Mouse (Mus musculus) intestine, embryonic 14.5 days (tissue): Measurements from ENCODE around the gene Hmgb1. TPM values are rescaled to one million over a fixed set of nuclear protein-coding genes. Genes with fewer than 3 reads are reported as not detected.

Source experiments
- ATAC-seq: fragments of 200-750 bp; cut with Nextera tagmentation; replicated peaks from 2 replicates; pipeline ENCODE4 v1.8.0; 2017; ENCODE audit warnings: low read depth, moderate number of reproducible peaks, moderate TSS enrichment, moderate library complexity; ENCODE audit not compliant: low FRiP score, low TSS enrichment
- DNase-seq: peaks from one replicate; pipeline ENCODE4 v3.0.0-alpha.2; 2018; ENCODE audit warnings: low spot score
- H3K27ac ChIP-seq: fragments of 300-500 bp; sonication (generic); 2 replicates; pipeline ENCODE4 v1.5.1; 2014; ENCODE audit warnings: low read depth, mild to moderate bottlenecking, control low read depth
- H3K27me3 ChIP-seq: fragments of 300-500 bp; sonication (generic); replicated peaks from 2 replicates; pipeline ENCODE4 v1.6.1; 2014; ENCODE audit warnings: low read length, control low read depth; ENCODE audit not compliant: control insufficient read depth, insufficient read depth
- H3K36me3 ChIP-seq: fragments of 300-500 bp; sonication (generic); 2 replicates; pipeline ENCODE4 v1.6.1; 2014; ENCODE audit warnings: low read length, control low read depth; ENCODE audit not compliant: control insufficient read depth, insufficient read depth
- H3K4me1 ChIP-seq: fragments of 300-500 bp; sonication (generic); replicated peaks from 2 replicates; pipeline ENCODE4 v1.6.1; 2014; ENCODE audit warnings: low read length, control low read depth, mixed read lengths; ENCODE audit not compliant: control insufficient read depth, insufficient read depth
- H3K4me2 ChIP-seq: fragments of 300-500 bp; sonication (generic); 2 replicates; pipeline ENCODE4 v1.6.1; 2014; ENCODE audit warnings: low read length
- H3K4me3 ChIP-seq: fragments of 300-500 bp; sonication (generic); 2 replicates; pipeline ENCODE4 v1.5.1; 2014; ENCODE audit warnings: low read depth, low read length, control low read depth, mixed read lengths
- H3K9ac ChIP-seq: fragments of 300-500 bp; sonication (generic); 2 replicates; pipeline ENCODE4 v1.6.1; 2014; ENCODE audit warnings: mild to moderate bottlenecking, low read length
- H3K9me3 ChIP-seq: fragments of 300-500 bp; sonication (generic); 2 replicates; pipeline ENCODE4 v1.6.1; 2016; ENCODE audit warnings: low read length, control low read depth; ENCODE audit not compliant: control insufficient read depth
- WGBS: fragments of 180-500 bp; shearing (Covaris S2); extraction: QIAGEN DNeasy Blood & Tissue Kit; methylation state at CpG from one replicate; pipeline ENCODE4 v1.1.7; 2014; 5-methylcytosine and 5-hydroxymethylcytosine counted together
- polyA plus RNA-seq: library from polyadenylated mRNA; unstranded; fragments of >200 nt; fragmentation: Nextera tagmentation; extraction: Ambion mirVana; gene quantifications from 2 replicates; pipeline ENCODE4 v1.2.1, GENCODE M21; 2014

Hmgb1 gene
- polyA plus RNA-seq, 1 experiment from 2014 or later, result 1,358 TPM

DNA sequence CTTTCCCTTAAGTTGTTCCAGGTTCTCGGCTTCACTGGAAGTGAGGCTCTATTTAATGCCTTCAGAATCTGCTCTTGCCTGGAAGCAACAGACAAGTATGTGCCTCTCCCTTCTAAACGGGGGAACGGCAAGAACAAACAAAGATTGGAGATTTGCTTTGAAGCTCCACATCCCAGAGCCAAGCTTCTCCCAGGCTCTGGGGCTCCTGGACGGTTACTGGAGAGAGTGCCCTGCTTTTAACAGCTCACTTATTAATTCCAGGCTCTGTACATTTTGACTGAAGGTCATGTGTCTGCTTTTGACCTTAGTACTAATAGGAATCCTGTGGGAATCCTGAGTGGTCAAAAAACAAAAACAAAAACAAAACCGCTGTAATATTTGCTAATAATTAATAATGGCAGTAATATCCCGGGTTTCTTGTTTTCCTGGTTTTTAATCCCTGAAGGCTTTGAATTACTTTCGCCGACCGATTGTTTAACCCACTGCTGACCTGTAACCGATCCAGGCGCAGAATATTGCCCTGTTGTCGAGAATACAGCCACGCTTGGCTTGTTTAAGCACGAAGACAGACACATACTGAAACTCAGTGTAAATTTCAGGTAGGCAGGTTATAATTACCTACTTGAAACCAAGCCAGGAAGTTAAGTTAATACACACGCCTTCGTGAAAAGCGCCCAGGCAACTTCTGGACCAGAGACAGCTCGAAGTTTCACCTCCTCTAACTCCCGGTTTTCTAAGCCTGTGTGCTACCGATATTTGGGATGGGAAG, 182.1 kb downstream of the Hmgb1 start:
- Histone ChIP-seq H3K4me1 (peaks cover 15% of the 10 kb centered on the region), H3K4me3 (no peak overlapping the region), H3K9me3 (no peaks in the 10 kb centered on the region), H3K4me2 (0 out of 2 replicates have a peak overlapping the region, but pooled peaks have one; percentile 12), H3K9ac (no peak overlapping the region), H3K27me3 (no peaks in the 10 kb centered on the region), H3K36me3 (no peaks in the 10 kb centered on the region), H3K27ac (peak overlapping the region; percentile 65)
- 44% methylated on average over 20 of the region's 20 CpGs for WGBS
- ATAC-seq, result no peak
- no peak for DNase-seq

- H3K4me2 ChIP-seq, result no peak overlapping the region
- 89% methylated on average over 7 of the region's 7 CpGs for WGBS
- H3K4me3 ChIP-seq, result no peak overlapping the region
- no peak overlapping the region for H3K9ac ChIP-seq
- ATAC-seq (no peak), DNase-seq (no peak)
- H3K27me3 ChIP-seq, result no peaks in the 10 kb centered on the region
- no peaks in the 10 kb centered on the region for H3K9me3 ChIP-seq
- no peaks in the 10 kb centered on the region for H3K36me3 ChIP-seq
- H3K27ac ChIP-seq, result no peak overlapping the region
- H3K4me1 ChIP-seq, result peaks cover 11% of the 10 kb centered on the region
Observed at GRCm38 (mm10) chr5:148999802-149000201, 184.5 kb downstream of the Hmgb1 start.

GRCm38 (mm10) chr5:148998512-148998911, 185.8 kb downstream of the Hmgb1 start:
- Histone ChIP-seq H3K27ac (no peak overlapping the region), H3K4me3 (no peak overlapping the region), H3K4me2 (no peak overlapping the region), H3K4me1 (peaks cover 20% of the 10 kb centered on the region), H3K27me3 (no peaks in the 10 kb centered on the region), H3K36me3 (no peaks in the 10 kb centered on the region), H3K9ac (no peak overlapping the region), H3K9me3 (no peaks in the 10 kb centered on the region)
- no peak for ATAC-seq
- DNase-seq, result no peak
- 70% methylated on average over 14 of the region's 14 CpGs for WGBS

GRCm38 (mm10) chr5:148996709-148997037, 187.6 kb downstream of the Hmgb1 start:
- no peaks in the 10 kb centered on the region for H3K9me3 ChIP-seq
- 69% methylated on average over 4 of the region's 4 CpGs for WGBS
- H3K9ac ChIP-seq, result no peak overlapping the region
- DNase-seq, result no peak
- H3K4me2 ChIP-seq, result no peak overlapping the region
- no peak for ATAC-seq
- no peaks in the 10 kb centered on the region for H3K36me3 ChIP-seq
- no peak overlapping the region for H3K27ac ChIP-seq
- H3K4me1 ChIP-seq, result peaks cover 15% of the 10 kb centered on the region; the same call in 1 of the 2 replicates
- no peak overlapping the region for H3K4me3 ChIP-seq
- H3K27me3 ChIP-seq, result no peaks in the 10 kb centered on the region

Other genes starting within 250 kb of the Hmgb1 start
- 2.2 TPM in 1 of 2 replicates, not detected in the other for gene Gm42791, start 189.3 kb downstream of the Hmgb1 start, polyA plus RNA-seq
- gene Uspl1, start 139 bp downstream of the Hmgb1 start, polyA plus RNA-seq, result 43.9 and 54.4 TPM in 2 replicates
- gene Alox5ap, start 80.3 kb upstream of the Hmgb1 start, polyA plus RNA-seq, result 9.3 and 10.4 TPM in 2 replicates
- gene Medag, start 227.3 kb upstream of the Hmgb1 start, polyA plus RNA-seq, result 2.2 TPM in 2 replicates